Mouse (Mus musculus) forebrain, embryonic 11.5 days (tissue): ENCODE measurements around the gene Iscu. TPM values are rescaled to one million over a fixed set of nuclear protein-coding genes. Genes with fewer than 3 reads are reported as not detected.

Experiments
- ATAC-seq: fragments of 200-750 bp; cut with Nextera tagmentation; replicated peaks from 2 replicates; pipeline ENCODE4 v1.8.0; 2017; ENCODE audit warnings: moderate TSS enrichment; ENCODE audit not compliant: low FRiP score
- DNase-seq: peaks from one replicate; pipeline ENCODE4 v3.0.0-alpha.2; 2017; ENCODE audit warnings: low spot score
- H3K27ac ChIP-seq: fragments of 300-500 bp; sonication (generic); 2 replicates; pipeline ENCODE4 v1.5.1; 2014; ENCODE audit warnings: low read depth, low read length
- H3K27me3 ChIP-seq: fragments of 300-500 bp; sonication (generic); 2 replicates; pipeline ENCODE4 v1.6.1; 2014; ENCODE audit warnings: mild to moderate bottlenecking, low read length, mixed read lengths; ENCODE audit not compliant: control insufficient read depth, insufficient read depth
- H3K36me3 ChIP-seq: fragments of 300-500 bp; sonication (generic); 2 replicates; pipeline ENCODE4 v1.6.1; 2014; ENCODE audit warnings: mild to moderate bottlenecking, low read length, moderate library complexity, mixed read lengths; ENCODE audit not compliant: control insufficient read depth, insufficient read depth
- H3K4me1 ChIP-seq: fragments of 300-500 bp; sonication (generic); replicated peaks from 2 replicates; pipeline ENCODE4 v1.6.1; 2014; ENCODE audit warnings: low read length, mixed read lengths; ENCODE audit not compliant: control insufficient read depth, insufficient read depth
- H3K4me2 ChIP-seq: fragments of 300-500 bp; sonication (generic); 2 replicates; pipeline ENCODE4 v1.6.1; 2014; ENCODE audit warnings: low read depth, mild to moderate bottlenecking, low read length, moderate library complexity, mixed read lengths; ENCODE audit not compliant: severe bottlenecking
- H3K4me3 ChIP-seq: fragments of 300-500 bp; sonication (generic); 2 replicates; pipeline ENCODE4 v1.5.1; 2014; ENCODE audit warnings: low read depth, low read length
- H3K9ac ChIP-seq: fragments of 300-500 bp; sonication (generic); 2 replicates; pipeline ENCODE4 v1.6.1; 2014; ENCODE audit warnings: low read length
- H3K9me3 ChIP-seq: fragments of 300-500 bp; sonication (generic); 2 replicates; pipeline ENCODE4 v1.6.1; 2016; ENCODE audit warnings: low read length, mixed read lengths; ENCODE audit not compliant: control insufficient read depth
- WGBS: fragments of 180-500 bp; shearing (Covaris S2); extraction: QIAGEN DNeasy Blood & Tissue Kit; methylation state at CpG from one replicate; pipeline ENCODE4 v1.1.7; 2014; 5-methylcytosine and 5-hydroxymethylcytosine counted together
- polyA plus RNA-seq: library from polyadenylated mRNA; unstranded; fragments of >200 nt; fragmentation: Nextera tagmentation; extraction: Ambion mirVana; gene quantifications from 2 replicates; pipeline ENCODE4 v1.2.1, GENCODE M21; 2014

The Iscu gene
- polyA plus RNA-seq, 1 experiment from 2014 or later, result 99.4 TPM

- H3K27ac ChIP-seq, result no peak overlapping the region
- H3K4me3 ChIP-seq, result no peak overlapping the region
- H3K9me3 ChIP-seq, result no peaks in the 10 kb centered on the region
- no peak for DNase-seq
- peaks cover 63% of the 10 kb centered on the region for H3K36me3 ChIP-seq
- no peaks in the 10 kb centered on the region for H3K27me3 ChIP-seq
- 93% methylated on average over 5 of the region's 5 CpGs for WGBS
- ATAC-seq, result no peak
- no peak overlapping the region for H3K9ac ChIP-seq
- H3K4me1 ChIP-seq, result no peaks in the 10 kb centered on the region
- H3K4me2 ChIP-seq, result no peak overlapping the region
Observed at GRCm38 (mm10) chr5:113747629-113748028, 24.9 kb upstream of the Iscu start.

DNA sequence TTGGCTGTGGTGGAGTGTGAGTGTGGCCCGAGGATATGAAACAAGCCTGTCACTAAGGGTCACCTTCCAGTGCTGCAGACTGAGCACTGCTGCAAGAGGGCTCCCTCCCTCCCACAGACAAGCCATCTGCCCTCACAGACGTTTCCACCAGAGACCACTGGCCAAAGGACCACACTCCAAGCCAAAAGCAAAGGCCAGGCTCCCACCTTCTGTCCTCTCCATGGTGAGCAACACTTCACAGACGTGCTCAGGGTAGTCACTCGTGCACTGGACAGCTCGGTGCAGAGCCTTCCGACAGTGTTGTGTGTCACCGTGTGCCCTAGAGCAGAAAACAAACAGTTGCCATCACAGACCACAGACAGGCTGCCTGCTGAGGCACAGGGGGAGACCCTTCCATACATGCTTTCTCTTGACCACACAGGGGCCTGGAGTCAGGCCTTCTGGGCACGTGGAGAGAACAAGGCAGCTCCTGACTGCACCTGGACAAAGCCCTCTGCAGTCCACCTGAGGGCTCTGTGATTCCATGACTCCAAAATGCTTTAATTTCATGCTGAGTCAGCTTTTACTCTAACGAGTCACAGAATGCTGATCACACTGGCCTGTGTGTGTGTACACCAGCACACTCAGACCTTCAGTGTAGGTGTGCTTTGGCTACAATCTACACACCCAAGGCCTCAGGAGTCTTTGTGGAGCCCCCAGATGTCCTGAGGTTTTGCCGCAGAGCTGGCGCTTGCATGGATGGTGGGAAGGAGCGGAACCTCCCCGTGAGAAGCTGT lies 23.8 kb upstream of the Iscu start:
- Histone ChIP-seq H3K4me1 (no peaks in the 10 kb centered on the region), H3K27me3 (no peaks in the 10 kb centered on the region), H3K27ac (no peak overlapping the region), H3K9me3 (no peaks in the 10 kb centered on the region), H3K4me2 (no peak overlapping the region), H3K4me3 (no peak overlapping the region), H3K9ac (no peak overlapping the region), H3K36me3 (peaks cover 61% of the 10 kb centered on the region)
- ATAC-seq, result no peak
- no peak for DNase-seq
- 93% methylated on average over 13 of the region's 13 CpGs for WGBS

DNA sequence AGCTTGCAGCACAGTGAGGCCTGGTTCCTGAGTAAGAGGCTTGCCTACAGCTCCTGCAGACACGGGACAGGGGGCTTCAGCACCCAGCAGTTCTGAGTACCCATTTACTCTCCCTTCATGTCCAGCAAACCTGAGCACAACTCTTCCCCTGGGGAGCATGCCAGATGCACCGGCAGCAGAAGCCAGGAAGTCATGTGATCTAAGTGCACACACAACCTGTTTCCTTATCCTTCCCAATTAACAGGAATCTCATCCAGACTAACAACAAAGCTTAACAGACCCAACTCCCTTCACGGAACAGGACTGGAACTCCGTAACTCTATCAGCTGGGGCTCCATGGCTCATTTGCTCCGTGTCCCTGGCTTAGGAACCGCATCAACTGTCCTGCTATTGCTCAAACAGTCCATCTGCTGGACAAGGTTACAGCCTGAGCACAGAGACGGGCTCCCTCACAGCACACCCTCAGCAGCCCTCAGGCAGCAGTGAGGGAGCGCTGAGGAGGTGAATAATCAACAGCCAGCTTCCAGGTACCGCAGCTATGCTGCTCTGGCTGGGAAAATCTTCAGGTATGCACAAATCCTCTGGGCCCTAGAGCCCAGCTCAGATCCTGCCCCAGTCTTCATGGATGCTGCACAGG lies 20.9 kb upstream of the Iscu start:
- H3K9me3 ChIP-seq, result no peaks in the 10 kb centered on the region
- H3K27me3 ChIP-seq, result no peaks in the 10 kb centered on the region
- DNase-seq (no peak), ATAC-seq (no peak)
- H3K4me1 ChIP-seq, result no peaks in the 10 kb centered on the region
- H3K4me2 ChIP-seq, result no peak overlapping the region
- no peak overlapping the region for H3K9ac ChIP-seq
- WGBS, result 89% methylated on average over 9 of the region's 9 CpGs
- no peak overlapping the region for H3K27ac ChIP-seq
- peaks cover 49% of the 10 kb centered on the region for H3K36me3 ChIP-seq
- no peak overlapping the region for H3K4me3 ChIP-seq

GRCm38 (mm10) chr5:113755347-113756030 lies 17.1 kb upstream of the Iscu start:
- Histone ChIP-seq H3K9ac (no peak overlapping the region), H3K36me3 (peaks cover 33% of the 10 kb centered on the region), H3K9me3 (no peaks in the 10 kb centered on the region), H3K27me3 (no peaks in the 10 kb centered on the region), H3K4me3 (no peak overlapping the region), H3K27ac (no peak overlapping the region), H3K4me2 (no peak overlapping the region), H3K4me1 (no peaks in the 10 kb centered on the region)
- DNase-seq (no peak), ATAC-seq (no peak)
- 91% methylated on average over 15 of the region's 15 CpGs for WGBS

GRCm38 (mm10) chr5:113761585-113761984 lies 11.0 kb upstream of the Iscu start:
- H3K36me3 ChIP-seq, result peaks cover 18% of the 10 kb centered on the region
- no peak overlapping the region for H3K4me2 ChIP-seq
- no peaks in the 10 kb centered on the region; the same call in 1 of the 2 replicates for H3K4me1 ChIP-seq
- H3K27ac ChIP-seq, result no peak overlapping the region
- no peaks in the 10 kb centered on the region for H3K9me3 ChIP-seq
- H3K27me3 ChIP-seq, result no peaks in the 10 kb centered on the region
- DNase-seq, result no peak
- WGBS, result 94% methylated on average over 2 of the region's 2 CpGs
- ATAC-seq, result no peak
- no peak overlapping the region for H3K4me3 ChIP-seq
- H3K9ac ChIP-seq, result no peak overlapping the region

- Histone ChIP-seq H3K27me3 (no peaks in the 10 kb centered on the region), H3K36me3 (peaks cover 20% of the 10 kb centered on the region), H3K9ac (no peak overlapping the region), H3K4me1 (no peaks in the 10 kb centered on the region; the same call in 1 of the 2 replicates), H3K4me3 (no peak overlapping the region), H3K27ac (no peak overlapping the region), H3K9me3 (no peaks in the 10 kb centered on the region), H3K4me2 (no peak overlapping the region)
- 95% methylated on average over 7 of the region's 7 CpGs for WGBS
- ATAC-seq (no peak), DNase-seq (no peak)
Observed at GRCm38 (mm10) chr5:113764426-113764825, 8.1 kb upstream of the Iscu start.

- 92% methylated on average over 13 of the region's 13 CpGs for WGBS
- no peak overlapping the region for H3K4me3 ChIP-seq
- no peak for ATAC-seq
- no peak overlapping the region for H3K4me2 ChIP-seq
- H3K36me3 ChIP-seq, result peaks cover 15% of the 10 kb centered on the region
- no peaks in the 10 kb centered on the region for H3K9me3 ChIP-seq
- H3K4me1 ChIP-seq, result peaks cover 8% of the 10 kb centered on the region; the same call in 1 of the 2 replicates
- H3K27me3 ChIP-seq, result no peaks in the 10 kb centered on the region
- no peak overlapping the region for H3K27ac ChIP-seq
- DNase-seq, result no peak
- no peak overlapping the region for H3K9ac ChIP-seq
Observed at GRCm38 (mm10) chr5:113765641-113766526, 6.7 kb upstream of the Iscu start.

DNA sequence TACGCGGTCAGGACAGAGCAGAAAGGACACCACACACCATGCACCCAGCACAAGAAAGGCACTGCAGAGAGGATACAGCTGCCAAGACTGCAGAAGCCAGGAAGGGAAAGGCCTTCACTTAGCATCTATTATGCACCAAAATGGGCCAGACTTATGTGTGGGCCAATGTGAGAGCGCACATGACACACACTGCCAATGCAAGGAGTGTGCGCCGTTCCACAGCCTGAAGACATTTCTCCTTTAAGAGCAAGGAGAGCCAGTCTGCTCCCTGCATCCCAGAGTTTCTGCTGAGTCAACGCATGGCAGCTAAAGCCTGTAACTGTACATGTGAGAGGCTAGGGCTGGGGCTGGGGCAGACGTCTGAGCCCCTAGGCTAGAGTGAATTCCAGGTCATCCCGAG lies 3.7 kb upstream of the Iscu start:
- Histone ChIP-seq H3K4me2 (no peak overlapping the region), H3K27ac (no peak overlapping the region), H3K4me3 (no peak overlapping the region), H3K27me3 (no peaks in the 10 kb centered on the region), H3K9ac (no peak overlapping the region), H3K9me3 (no peaks in the 10 kb centered on the region), H3K36me3 (peaks cover 9% of the 10 kb centered on the region), H3K4me1 (peaks cover 8% of the 10 kb centered on the region; the same call in 1 of the 2 replicates)
- ATAC-seq (no peak), DNase-seq (no peak)
- 92% methylated on average over 8 of the region's 8 CpGs for WGBS
